Comparison of ENCODE assay signal across 1 mouse cellular context in the genomic region with DNA sequence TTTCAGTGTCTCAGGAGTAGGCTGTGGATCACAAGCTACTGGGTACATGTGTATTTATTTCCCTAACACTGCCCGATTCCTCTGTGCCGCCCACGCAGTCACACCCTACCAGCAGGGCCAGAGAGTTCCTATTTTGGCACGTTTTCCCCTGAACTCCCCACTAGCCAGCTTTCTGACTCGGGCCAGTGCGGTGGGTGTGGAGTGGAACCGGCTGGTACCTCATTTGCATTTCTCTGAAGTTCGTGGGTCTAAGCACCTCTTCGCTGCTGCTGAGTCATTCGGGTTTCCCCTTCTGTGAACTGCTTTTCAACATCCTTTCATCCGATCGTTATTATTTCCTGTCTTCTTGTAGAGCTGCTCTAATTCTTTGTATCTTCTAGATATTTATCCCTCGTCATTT.
TF ChIP-seq lines count a peak whose summit lies in the region.

No protein-coding gene starts in this region.

TF ChIP-seq in CH12.LX, 34 proteins besides CTCF, POLR2A, EP300 and RAD21 (continued from another document):
- TF ChIP-seq ETS1 (conservative IDR thresholded peaks at IDR 0.05; ENCODE audit: low read depth, low read length), result peak; percentile 93
- peak; percentile 75; the same call in 1 of the 2 replicates for TF ChIP-seq RCOR1 (conservative IDR thresholded peaks at IDR 0.05; ENCODE audit: low read depth, low read length)
- TF ChIP-seq MAZ (IDR thresholded peaks at IDR 0.05; ENCODE audit: low read depth, low read length), result peak; percentile 73; the same call in 1 of the 2 replicates
- peak; percentile 64; the same call in 1 of the 2 replicates for TF ChIP-seq JUND (conservative IDR thresholded peaks at IDR 0.05; ENCODE audit: low read depth, low read length)
- TF ChIP-seq USF2 (conservative IDR thresholded peaks at IDR 0.05; ENCODE audit: low read depth, low read length), result no peak
- no peak for TF ChIP-seq POLR2AphosphoS2 (IDR thresholded peaks at IDR 0.05; ENCODE audit: low read depth, low read length)
- TF ChIP-seq ELF1 (IDR thresholded peaks at IDR 0.05; ENCODE audit: low read depth, low read length), result 0 out of 2 replicates have a peak, but pooled peaks have one; percentile 40
- no peak; the same call in none of the 2 replicates for TF ChIP-seq MAFK (IDR thresholded peaks at IDR 0.05; ENCODE audit: insufficient replicate concordance, low read length)
- no peak for TF ChIP-seq GABPA (IDR thresholded peaks at IDR 0.05; ENCODE audit: insufficient replicate concordance, low read depth, low read length)
- peak; percentile 75 for TF ChIP-seq TCF12 (IDR thresholded peaks at IDR 0.05; ENCODE audit: low read depth, low read length)
- no peak for TF ChIP-seq USF1 (IDR thresholded peaks at IDR 0.05; ENCODE audit: low read depth, low read length)
- TF ChIP-seq MEF2A (IDR thresholded peaks at IDR 0.05; ENCODE audit: borderline replicate concordance, low read depth, low read length), result peak; percentile 91
- no peak for TF ChIP-seq ZNF384 (IDR thresholded peaks at IDR 0.05; ENCODE audit: low read depth, low read length)
- peak; percentile 88 for TF ChIP-seq SIN3A (IDR thresholded peaks at IDR 0.05; ENCODE audit: low read length)
- TF ChIP-seq NRF1 (IDR thresholded peaks at IDR 0.05; ENCODE audit: low read depth, low read length), result no peak
- TF ChIP-seq CHD2 (IDR thresholded peaks at IDR 0.05; ENCODE audit: low read length), result peak; percentile 67
- peak; percentile 80 for TF ChIP-seq JUN (IDR thresholded peaks at IDR 0.05; ENCODE audit: insufficient read depth, low read depth, low read length)
- peak; percentile 57; the same call in 1 of the 2 replicates for TF ChIP-seq TBP (conservative IDR thresholded peaks at IDR 0.05; ENCODE audit: low read depth, low read length)
- peak; percentile 99 for TF ChIP-seq BHLHE40 (IDR thresholded peaks at IDR 0.05; ENCODE audit: low read depth, low read length)
